In genomic region chr15:11524337-11525106, GRCm38 (mm10) we compare ENCODE assay signal across 22 mouse cellular contexts.
A peak's percentile ranks its signal among the peaks of the same experiment; 100 is the strongest.
DNase-seq lines count a peak whose midpoint lies in the region; TF ChIP-seq lines count a peak whose summit lies in the region.
"Had no signal": no experiment of that assay in that cellular context is flagged by ENCODE, and none has a peak within 500 bp of the region (broad histone marks: within the 10 kb centered on the region; RNA-seq: fewer than 3 reads in every experiment).

No protein-coding gene starts in this region.

- H3K79me2 ChIP-seq in C2C12 (ENCODE audit: control insufficient read depth, insufficient read depth) = no peaks in the 10 kb centered on the region
- H3K79me2 ChIP-seq in myocyte (ENCODE audit: control insufficient read depth, insufficient read depth) = no peaks in the 10 kb centered on the region

- H3ac ChIP-seq in C2C12 (ENCODE audit: control insufficient read depth, insufficient read length, low read depth) = no peak overlapping the region
- no peak overlapping the region for H3ac ChIP-seq in myocyte (ENCODE audit: control insufficient read depth, insufficient read length)

- peak overlapping the region; percentile 43 for H3K4me2 ChIP-seq in myocyte (ENCODE audit: low read depth)
- H3K4me2 ChIP-seq: embryonic facial prominence, embryonic 13.5 days; embryonic facial prominence, embryonic 15.5 days; forebrain, embryonic 12.5 days had no signal

- peak; percentile 70 for DNase-seq in NIH3T3 (ENCODE audit: low read depth)
- no peak for DNase-seq in cerebellum, adult 11-12 months
- no peak for DNase-seq in lung, adult 18-20 months
- DNase-seq in T-cell, adult 2 months (ENCODE audit: low spot score) = no peak
- DNase-seq in cerebellum, postnatal 14 days = no peak
- DNase-seq: adrenal gland, adult 2 months; adrenal gland, postnatal 10 days; adrenal gland, postnatal 25 days; B cell, adult 2 months; cerebellum, adult 11 months; cerebellum, adult 2 months; cerebellum, adult 9-10 months; cerebellum, postnatal 10 days; cerebellum, postnatal 36 days; embryo, embryonic 11 days had no signal

- H3K4me1 ChIP-seq in embryonic fibroblast, embryonic 13.5 days (ENCODE audit: control insufficient read depth, insufficient read depth, low read length) = peaks cover 7% of the 10 kb centered on the region
- H3K4me1 ChIP-seq: embryonic facial prominence, embryonic 13.5 days; embryonic facial prominence, embryonic 15.5 days; forebrain, embryonic 12.5 days had no signal

- H3K79me3 ChIP-seq in C2C12 (ENCODE audit: low read depth) = no peaks in the 10 kb centered on the region

- H3K27me3 ChIP-seq in C2C12 (ENCODE audit: control insufficient read depth, insufficient read depth, insufficient read length) (no peaks in the 10 kb centered on the region), myocyte (ENCODE audit: control insufficient read depth, insufficient read depth, insufficient read length) (no peaks in the 10 kb centered on the region)
- H3K27me3 ChIP-seq: embryonic facial prominence, embryonic 13.5 days; embryonic facial prominence, embryonic 15.5 days; forebrain, embryonic 12.5 days had no signal

- no peak for TF ChIP-seq POLR2A in embryonic fibroblast, embryonic 13.5 days (IDR thresholded peaks at IDR 0.05; ENCODE audit: low read depth, low read length)
- TF ChIP-seq POLR2A in myocyte (IDR thresholded peaks at IDR 0.05; ENCODE audit: insufficient read length, low read depth) = no peak

- H3K4me3 ChIP-seq in C2C12 (ENCODE audit: insufficient read depth, poor library complexity, severe bottlenecking) = no peak overlapping the region
- no peak overlapping the region for H3K4me3 ChIP-seq in embryonic fibroblast, embryonic 13.5 days (ENCODE audit: insufficient read depth, low read length)
- no peak overlapping the region for H3K4me3 ChIP-seq in myocyte
- H3K4me3 ChIP-seq: embryonic facial prominence, embryonic 13.5 days; embryonic facial prominence, embryonic 15.5 days; forebrain, embryonic 10.5 days; forebrain, embryonic 12.5 days had no signal

- H3K36me3 ChIP-seq in C2C12 (ENCODE audit: control insufficient read depth, insufficient read depth) = no peaks in the 10 kb centered on the region
- H3K36me3 ChIP-seq in myocyte (ENCODE audit: control insufficient read depth, insufficient read depth) = no peaks in the 10 kb centered on the region
- H3K36me3 ChIP-seq: embryonic facial prominence, embryonic 13.5 days; embryonic facial prominence, embryonic 15.5 days; forebrain, embryonic 10.5 days; forebrain, embryonic 12.5 days had no signal

- H3K27ac ChIP-seq in embryonic fibroblast, embryonic 13.5 days (ENCODE audit: insufficient read depth, low read length) = peak overlapping the region; percentile 97
- H3K27ac ChIP-seq: embryonic facial prominence, embryonic 13.5 days; embryonic facial prominence, embryonic 15.5 days; forebrain, embryonic 10.5 days; forebrain, embryonic 12.5 days had no signal

- no peak for TF ChIP-seq CTCF in C2C12 (IDR thresholded peaks at IDR 0.05; ENCODE audit: control insufficient read depth, insufficient read depth, insufficient read length)
- TF ChIP-seq CTCF in embryonic fibroblast, embryonic 13.5 days (IDR thresholded peaks at IDR 0.05; ENCODE audit: borderline replicate concordance, insufficient read depth, low read length) = no peak

TF ChIP-seq in C2C12, 6 proteins besides CTCF, POLR2A, EP300 and RAD21:
- TF ChIP-seq MAX (IDR thresholded peaks at IDR 0.05) = peak; percentile 88
- TF ChIP-seq FOSL1 (IDR thresholded peaks at IDR 0.05; ENCODE audit: insufficient read depth, low read length, poor library complexity, severe bottlenecking) = peak; percentile 83
- no peak for TF ChIP-seq MYOD1 (IDR thresholded peaks at IDR 0.05; ENCODE audit: control insufficient read depth, insufficient read length, low read depth)
- peak; percentile 85 for TF ChIP-seq CEBPB (IDR thresholded peaks at IDR 0.05; ENCODE audit: low read depth)
TF ChIP-seq in C2C12: peak in this region for 3.

TF ChIP-seq in myocyte, 11 proteins besides CTCF, POLR2A, EP300 and RAD21:
- TF ChIP-seq MAX (IDR thresholded peaks at IDR 0.05; ENCODE audit: low read depth) (no peak), CEBPB (IDR thresholded peaks at IDR 0.05; ENCODE audit: insufficient read depth, poor library complexity, severe bottlenecking) (peak; percentile 87), MYOD1 (IDR thresholded peaks at IDR 0.05; ENCODE audit: control insufficient read depth in 1 of 3, insufficient read length in 2 of 3, low read depth in 2 of 3) (no peak)
